Mouse (Mus musculus): ENCODE results near the gene Pkp3. TPM values are rescaled to one million over a fixed set of nuclear protein-coding genes. Genes with fewer than 3 reads are reported as not detected.
A peak's percentile ranks its signal among the peaks of the same experiment; 100 is the strongest.
"Not testable (repeated sequence)": the region's sequence is repeated elsewhere in the genome, so short reads cannot be mapped to it uniquely, and the experiment has no call there.

The Pkp3 gene
- total and polyA plus RNA-seq, 3 experiments: not detected

GRCm38 (mm10) chr7:141032458-141033167 lies 45.4 kb upstream of the Pkp3 start:
- no peak overlapping the region for H3K4me3 ChIP-seq (ENCODE audit: control insufficient read depth in 1 of 2, insufficient read depth in 1 of 2, low read depth in 2 of 2, low read length in 2 of 2)
- TF ChIP-seq HCFC1 (IDR thresholded peaks at IDR 0.05; ENCODE audit: low read depth, low read length) (no peak), ZNF384 (IDR thresholded peaks at IDR 0.05; ENCODE audit: low read depth, low read length) (no peak), KAT2A (conservative IDR thresholded peaks at IDR 0.05; ENCODE audit: low read depth, low read length) (no peak), ETS1 (IDR thresholded peaks at IDR 0.05; ENCODE audit: low read depth, low read length) (no peak), ZKSCAN1 (IDR thresholded peaks at IDR 0.05; ENCODE audit: low read depth, low read length) (no peak), USF1 (IDR thresholded peaks at IDR 0.05; ENCODE audit: low read depth, low read length) (no peak), BHLHE40 (IDR thresholded peaks at IDR 0.05; ENCODE audit: borderline replicate concordance, low read depth, low read length) (no peak), SIN3A (IDR thresholded peaks at IDR 0.05; ENCODE audit: low read length) (no peak), POLR2A (IDR thresholded peaks at IDR 0.05; ENCODE audit: control insufficient read depth in 1 of 2, insufficient read depth in 1 of 2, low read depth in 1 of 2, low read length in 2 of 2, poor library complexity in 1 of 2) (no peak), ELF1 (IDR thresholded peaks at IDR 0.05; ENCODE audit: low read depth, low read length) (no peak)

GRCm38 (mm10) chr7:141036624-141037023 lies 41.4 kb upstream of the Pkp3 start:
- H3K4me3 ChIP-seq (ENCODE audit: control insufficient read depth in 1 of 2, insufficient read depth in 1 of 2, low read depth in 2 of 2, low read length in 2 of 2); H3K9me3 ChIP-seq (replicated peaks; ENCODE audit: insufficient read depth, low read length); DNase-seq (ENCODE audit: low read depth, low spot score); H3K4me1 ChIP-seq (ENCODE audit: control insufficient read depth in 1 of 2, insufficient read depth in 2 of 2, low read length in 2 of 2); H3K79me2 ChIP-seq (ENCODE audit: control insufficient read depth, insufficient read depth, low read length, poor library complexity); H3K9ac ChIP-seq (ENCODE audit: control insufficient read depth, low read depth, low read length, poor library complexity, severe bottlenecking); H3K27ac ChIP-seq (ENCODE audit: control insufficient read depth, low read depth, low read length): not testable (repeated sequence)
- Histone ChIP-seq H3K36me3 (ENCODE audit: control insufficient read depth in 1 of 2, insufficient read depth in 2 of 2, low read length in 2 of 2) (peaks cover 0 to 12% of the 10 kb centered on the region in 2 experiments; a peak in 2 of 4 replicates), H3K27me3 (ENCODE audit: control insufficient read depth in 1 of 2, insufficient read depth in 2 of 2, low read length in 2 of 2) (peaks cover 8 to 10% of the 10 kb centered on the region in 2 experiments)

More at GRCm38 (mm10) chr7:141032458-141033167, 45.4 kb upstream of the Pkp3 start:
- DNase-seq (ENCODE audit: low read depth, low spot score): no peak
- Histone ChIP-seq H3K36me3 (ENCODE audit: control insufficient read depth in 1 of 2, insufficient read depth in 2 of 2, low read length in 2 of 2) (peaks cover 0 to under 1% of the 10 kb centered on the region in 2 experiments; a peak in 1 of 4 replicates), H3K27me3 (ENCODE audit: control insufficient read depth in 1 of 2, insufficient read depth in 2 of 2, low read length in 2 of 2) (peaks cover 10% of the 10 kb centered on the region in 2 experiments), H3K27ac (ENCODE audit: control insufficient read depth, low read depth, low read length) (no peak overlapping the region), H3K4me1 (ENCODE audit: control insufficient read depth in 1 of 2, insufficient read depth in 2 of 2, low read length in 2 of 2) (peaks cover 0 to 1% of the 10 kb centered on the region in 2 experiments; a peak in 2 of 4 replicates), H3K9ac (ENCODE audit: control insufficient read depth, low read depth, low read length, poor library complexity, severe bottlenecking) (no peak overlapping the region), H3K9me3 (replicated peaks; ENCODE audit: insufficient read depth, low read length) (no peaks in the 10 kb centered on the region), H3K79me2 (ENCODE audit: control insufficient read depth, insufficient read depth, low read length, poor library complexity) (no peaks in the 10 kb centered on the region)

- peak overlapping the region; percentile 54 for H3K9ac ChIP-seq (ENCODE audit: control insufficient read depth, low read depth, low read length, poor library complexity, severe bottlenecking)
- H3K4me3 ChIP-seq (ENCODE audit: control insufficient read depth in 1 of 2, insufficient read depth in 1 of 2, low read depth in 2 of 2, low read length in 2 of 2): peak overlapping the region; percentile 31 to 39; a peak in 3 of 4 replicates
- DNase-seq (ENCODE audit: low read depth, low spot score): peak; percentile 60
- peaks cover 8 to 19% of the 10 kb centered on the region in 2 experiments for H3K4me1 ChIP-seq (ENCODE audit: control insufficient read depth in 1 of 2, insufficient read depth in 2 of 2, low read length in 2 of 2)
- H3K27me3 ChIP-seq (ENCODE audit: control insufficient read depth in 1 of 2, insufficient read depth in 2 of 2, low read length in 2 of 2): peaks cover 2 to 3% of the 10 kb centered on the region in 2 experiments; a peak in 2 of 4 replicates
- H3K79me2 ChIP-seq (ENCODE audit: control insufficient read depth, insufficient read depth, low read length, poor library complexity): no peaks in the 10 kb centered on the region
- H3K36me3 ChIP-seq (ENCODE audit: control insufficient read depth in 1 of 2, insufficient read depth in 2 of 2, low read length in 2 of 2): peaks cover 0 to 15% of the 10 kb centered on the region in 2 experiments; a peak in 2 of 4 replicates
- no peak overlapping the region for H3K27ac ChIP-seq (ENCODE audit: control insufficient read depth, low read depth, low read length)
- H3K9me3 ChIP-seq (replicated peaks; ENCODE audit: insufficient read depth, low read length): no peaks in the 10 kb centered on the region
- peak; percentile 95 for TF ChIP-seq MXI1 (IDR thresholded peaks at IDR 0.05; ENCODE audit: low read depth, low read length)
- no peak for TF ChIP-seq HCFC1 (IDR thresholded peaks at IDR 0.05; ENCODE audit: low read depth, low read length)
- peak; percentile 66 for TF ChIP-seq USF1 (IDR thresholded peaks at IDR 0.05; ENCODE audit: low read depth, low read length)
- no peak for TF ChIP-seq E2F4 (IDR thresholded peaks at IDR 0.05; ENCODE audit: borderline replicate concordance, low read depth, low read length)
- no peak for TF ChIP-seq RAD21 (IDR thresholded peaks at IDR 0.05; ENCODE audit: low read depth, low read length)
- no peak for TF ChIP-seq MEF2A (IDR thresholded peaks at IDR 0.05; ENCODE audit: extremely low read depth, insufficient replicate concordance, low read depth, low read length, poor library complexity, severe bottlenecking)
- TF ChIP-seq EP300 (IDR thresholded peaks at IDR 0.05; ENCODE audit: low read depth in 1 of 2, low read length in 2 of 2): peak; percentile 32 to 46; a peak in 1 of 4 replicates
- TF ChIP-seq TAL1 (IDR thresholded peaks at IDR 0.05; ENCODE audit: low read length): peak; percentile 36; the same call in 1 of the 2 replicates
- TF ChIP-seq MYB (IDR thresholded peaks at IDR 0.05; ENCODE audit: low read depth, low read length): no peak
- no peak for TF ChIP-seq CHD2 (IDR thresholded peaks at IDR 0.05; ENCODE audit: low read length)
- peak; percentile 94 for TF ChIP-seq MAX (IDR thresholded peaks at IDR 0.05; ENCODE audit: low read length)
- TF ChIP-seq ZNF384 (IDR thresholded peaks at IDR 0.05; ENCODE audit: low read depth, low read length): no peak
- no peak for TF ChIP-seq MAZ (IDR thresholded peaks at IDR 0.05; ENCODE audit: low read depth, low read length)
- peak; percentile 42 for TF ChIP-seq TCF12 (IDR thresholded peaks at IDR 0.05; ENCODE audit: low read depth, low read length)
- TF ChIP-seq ELF1 (IDR thresholded peaks at IDR 0.05; ENCODE audit: low read depth, low read length): no peak
These were observed 39.7 kb upstream of the Pkp3 start for GRCm38 (mm10) chr7:141038090-141039032.

All from MEL (cell line).